9 mouse cellular contexts compared by ENCODE assay signal in the genomic region with DNA sequence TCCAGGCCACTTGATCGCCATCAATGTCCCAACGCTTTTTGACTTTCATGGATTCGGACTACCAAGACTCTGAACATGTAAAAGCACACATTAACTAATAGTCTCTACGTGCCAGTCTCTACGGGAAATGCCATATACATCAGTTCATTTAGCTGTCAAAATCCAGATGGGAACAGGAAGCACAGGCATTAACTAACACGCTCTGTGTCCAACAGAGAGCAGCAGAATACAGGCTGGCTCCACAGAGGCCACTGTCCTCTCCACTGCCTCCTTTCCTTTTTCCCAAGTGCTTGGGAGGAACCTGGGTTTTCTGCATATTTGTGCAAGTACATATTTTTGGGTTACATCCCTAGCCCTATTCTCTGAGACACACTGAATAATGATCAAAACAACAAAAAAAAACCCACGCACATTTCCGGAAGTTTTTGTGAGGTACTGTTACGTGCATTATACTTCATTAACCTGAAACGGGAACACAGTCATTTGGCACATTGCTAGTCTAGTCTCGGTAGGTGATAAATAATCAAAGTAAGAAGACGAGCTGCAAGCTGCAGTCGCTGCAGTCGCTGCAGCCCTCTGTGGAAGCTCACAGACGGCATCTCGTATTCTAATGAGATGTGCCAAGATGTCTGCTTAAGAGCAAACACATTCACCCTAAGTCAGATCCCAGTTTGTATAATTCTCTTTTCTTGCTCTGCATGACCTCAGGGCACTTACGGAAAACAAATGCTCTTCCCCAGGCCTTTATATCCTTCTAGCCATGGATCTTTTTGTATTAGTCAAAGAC. TPM values are rescaled to one million over a fixed set of nuclear protein-coding genes. Genes with fewer than 3 reads are reported as not detected.
DNase-seq lines count a peak whose midpoint lies in the region; ATAC-seq and TF ChIP-seq lines count a peak whose summit lies in the region.
"Had no signal": no experiment of that assay in that cellular context is flagged by ENCODE, and none has a peak within 500 bp of the region (broad histone marks: within the 10 kb centered on the region; RNA-seq: fewer than 3 reads in every experiment).

No protein-coding gene starts in this region.

- H3K4me3 ChIP-seq in layer of hippocampus, adult 2 months, result no peak overlapping the region

- intact Hi-C loops in gastrocnemius, postnatal 36 days (cut with DNase I), result no loop called here

- peak; percentile 6 for DNase-seq in gastrocnemius, adult 18-20 months (ENCODE audit: low spot score)
- DNase-seq in gastrocnemius, postnatal 36 days, result no peak
- no peak for DNase-seq in layer of hippocampus, adult 2 months (ENCODE audit: low spot score in 2 of 2)
- no peak for DNase-seq in layer of hippocampus, adult 11-12 months (ENCODE audit: low spot score)
- peak; percentile 9 to 35 for DNase-seq in kidney, postnatal 4 days
- DNase-seq in skeletal muscle tissue, adult 2 months (ENCODE audit: low read depth, low spot score), result peak; percentile 25
- no peak for DNase-seq in layer of hippocampus, postnatal 36 days
- DNase-seq: right cerebral cortex, postnatal 14 days had no signal

- TF ChIP-seq CTCF in layer of hippocampus, adult 2 months (conservative IDR thresholded peaks at IDR 0.05), result 0 out of 2 replicates have a peak, but pooled peaks have one; percentile 19

- H3K27ac ChIP-seq in layer of hippocampus, adult 2 months, result peak overlapping the region; percentile 44

- no peak for ATAC-seq in cerebellum, adult (ENCODE audit: insufficient number of reproducible peaks, low FRiP score, low TSS enrichment)

RNA-seq across cellular contexts. Expression of a gene that starts 33.9 kb away (rescaled TPM):
- 10 to 100 TPM; 10.8 to 12.7 TPM for total RNA-seq in gastrocnemius, adult 18-20 months (2021)
- 1 to 10 TPM; 7.9 to 8.5 TPM for total RNA-seq in gastrocnemius, postnatal 36 days (2021)
- total RNA-seq in layer of hippocampus, adult 2 months (2021), result 100 to 1,000 TPM; 117 to 122 TPM
- 100 to 1,000 TPM; 113 to 116 TPM for total RNA-seq in layer of hippocampus, postnatal 36 days (2021)

Comparison
In these comparisons a context has a peak if more than half of its experiments do, and no peak if none do; other contexts are left out.
1. DNase-seq: peak in gastrocnemius, adult 18-20 months (single experiment), kidney, postnatal 4 days (2 of 2) and skeletal muscle tissue, adult 2 months (single experiment); none in gastrocnemius, postnatal 36 days (0 of 2), layer of hippocampus, adult 2 months (0 of 2), layer of hippocampus, adult 11-12 months (single experiment) and layer of hippocampus, postnatal 36 days (0 of 2).
2. RNA of a gene that starts 33.9 kb away (total RNA-seq): 117 to 122 TPM in layer of hippocampus, adult 2 months and 113 to 116 TPM in layer of hippocampus, postnatal 36 days; 10.8 to 12.7 TPM in gastrocnemius, adult 18-20 months and 7.9 to 8.5 TPM in gastrocnemius, postnatal 36 days; every median in the first group is over 4 times any median in the second.